Mouse (Mus musculus): ENCODE measurements at regions not wholly inside any gene's neighbourhood (a gene's known extent, or its start where the extent isn't known, plus 50 kb on each side); places are given as distances from the start of the nearest gene placed in this dataset.

- DNase-seq (ENCODE audit: inconsistent ontology term), result no peak
Observed at GRCm38 (mm10) chr11:57904216-57904615, 71.6 kb upstream of the Hand1 start.

GRCm38 (mm10) chr11:57899335-57899734 is 66.7 kb upstream of the Hand1 start:
- no peak for DNase-seq (ENCODE audit: inconsistent ontology term)

- DNase-seq (ENCODE audit: inconsistent ontology term), result no peak
Observed at GRCm38 (mm10) chr11:57895497-57895896, 62.9 kb upstream of the Hand1 start.

GRCm38 (mm10) chr11:57882736-57883635 is 50.4 kb upstream of the Hand1 start:
- DNase-seq (ENCODE audit: inconsistent ontology term), result no peak

Data from Muller cell, postnatal 12 days (primary cell).